Mouse (Mus musculus): ENCODE data around the gene Klk1b11. TPM values are rescaled to one million over a fixed set of nuclear protein-coding genes. Genes with fewer than 3 reads are reported as not detected.
"Not testable (repeated sequence)": the region's sequence is repeated elsewhere in the genome, so short reads cannot be mapped to it uniquely, and the experiment has no call there.

Klk1b11 gene
- polyA plus RNA-seq, 1 experiment = not detected

DNA sequence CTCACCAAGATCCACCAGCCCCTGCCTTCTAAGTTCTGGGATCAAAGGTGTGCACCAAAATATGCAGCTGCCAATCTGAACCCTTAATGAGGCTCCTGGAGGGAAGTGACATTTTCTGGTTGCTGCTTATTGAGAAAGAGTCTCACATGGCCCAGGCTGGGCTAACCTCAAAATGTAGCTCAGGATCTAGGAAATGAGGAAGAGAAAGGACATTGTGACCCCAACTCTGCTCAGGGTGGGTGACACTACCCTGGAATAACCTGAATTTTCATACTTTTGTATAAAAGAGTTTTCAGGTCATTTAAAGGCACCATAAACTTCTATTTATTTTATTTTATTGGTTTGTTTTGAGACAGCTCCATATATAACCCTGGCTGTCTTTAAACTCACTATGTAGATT is 10.0 kb upstream of the Klk1b11 start:
- TF ChIP-seq MAX (IDR thresholded peaks at IDR 0.05) (no peak), USF1 (IDR thresholded peaks at IDR 0.05; ENCODE audit: low read depth) (no peak)
- Histone ChIP-seq H3K79me2 (ENCODE audit: control insufficient read depth, insufficient read depth) (no peaks in the 10 kb centered on the region), H3ac (ENCODE audit: control insufficient read depth, insufficient read length, low read depth) (no peak overlapping the region), H3K36me3 (ENCODE audit: control insufficient read depth, insufficient read depth) (no peaks in the 10 kb centered on the region), H3K27me3 (ENCODE audit: control insufficient read depth, insufficient read depth, insufficient read length) (no peaks in the 10 kb centered on the region), H3K4me3 (ENCODE audit: insufficient read depth, poor library complexity, severe bottlenecking) (no peak overlapping the region), H3K79me3 (ENCODE audit: low read depth) (no peaks in the 10 kb centered on the region)

DNA sequence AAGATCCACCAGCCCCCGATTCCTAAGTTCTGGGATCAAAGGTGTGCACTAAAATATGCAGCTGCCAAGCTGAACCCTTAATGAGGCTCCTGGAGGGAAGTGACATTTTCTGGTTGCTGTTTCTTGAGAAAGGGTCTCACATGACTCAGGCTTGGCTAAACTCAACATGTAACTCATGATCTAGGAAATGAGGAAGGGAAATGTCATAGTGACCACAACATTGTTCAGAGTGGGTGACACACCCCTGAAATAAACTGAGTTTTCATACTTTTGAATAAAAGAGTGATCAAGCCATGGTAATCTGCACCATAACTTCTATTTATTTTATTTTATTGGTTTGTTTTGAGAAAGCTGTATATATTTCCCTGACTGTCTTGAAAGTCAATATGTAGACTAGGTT is 856 bp upstream of the Klk1b11 start:
- not testable (repeated sequence) for H3K36me3 ChIP-seq (ENCODE audit: control insufficient read depth, insufficient read depth); H3K79me2 ChIP-seq (ENCODE audit: control insufficient read depth, insufficient read depth); H3K79me3 ChIP-seq (ENCODE audit: low read depth); H3ac ChIP-seq (ENCODE audit: control insufficient read depth, insufficient read length, low read depth); H3K4me3 ChIP-seq (ENCODE audit: insufficient read depth, poor library complexity, severe bottlenecking); H3K27me3 ChIP-seq (ENCODE audit: control insufficient read depth, insufficient read depth, insufficient read length)

DNA sequence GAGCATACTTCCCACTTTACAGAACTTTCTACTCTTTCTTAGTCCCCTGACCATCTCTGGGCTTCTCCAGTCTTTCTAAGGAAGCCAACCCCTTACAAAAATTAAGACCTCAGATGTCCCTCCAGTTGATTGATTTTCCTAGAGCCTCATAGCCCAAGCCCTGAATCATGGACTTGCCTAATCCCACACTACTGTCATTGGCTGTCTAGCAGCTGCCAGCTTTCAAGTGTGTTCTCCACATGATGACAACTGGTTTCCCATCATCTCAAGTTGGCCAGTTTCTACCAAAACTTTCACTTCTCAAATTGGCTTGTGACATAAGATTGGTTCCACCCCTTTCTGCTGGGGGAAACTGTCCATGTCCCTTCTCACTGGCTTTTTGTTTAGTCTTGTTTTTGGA is 9.2 kb downstream of the Klk1b11 start:
- TF ChIP-seq CTCF (IDR thresholded peaks at IDR 0.05; ENCODE audit: control insufficient read depth, insufficient read depth, insufficient read length) (no peak), FOSL1 (IDR thresholded peaks at IDR 0.05; ENCODE audit: insufficient read depth, low read length, poor library complexity, severe bottlenecking) (no peak), MYOG (IDR thresholded peaks at IDR 0.05; ENCODE audit: control insufficient read depth, extremely low read depth, insufficient read length) (no peak), USF1 (IDR thresholded peaks at IDR 0.05; ENCODE audit: low read depth) (no peak), CEBPB (IDR thresholded peaks at IDR 0.05; ENCODE audit: low read depth) (no peak), MYOD1 (IDR thresholded peaks at IDR 0.05; ENCODE audit: control insufficient read depth, insufficient read length, low read depth) (no peak), MAX (IDR thresholded peaks at IDR 0.05) (no peak)
- H3K4me3 ChIP-seq (ENCODE audit: insufficient read depth, poor library complexity, severe bottlenecking) = no peak overlapping the region
- H3K36me3 ChIP-seq (ENCODE audit: control insufficient read depth, insufficient read depth) = no peaks in the 10 kb centered on the region
- no peaks in the 10 kb centered on the region for H3K79me2 ChIP-seq (ENCODE audit: control insufficient read depth, insufficient read depth)
- no peak overlapping the region for H3ac ChIP-seq (ENCODE audit: control insufficient read depth, insufficient read length, low read depth)
- no peaks in the 10 kb centered on the region for H3K27me3 ChIP-seq (ENCODE audit: control insufficient read depth, insufficient read depth, insufficient read length)
- H3K79me3 ChIP-seq (ENCODE audit: low read depth) = no peaks in the 10 kb centered on the region

- H3K36me3 ChIP-seq (ENCODE audit: control insufficient read depth, insufficient read depth); H3K79me2 ChIP-seq (ENCODE audit: control insufficient read depth, insufficient read depth); H3ac ChIP-seq (ENCODE audit: control insufficient read depth, insufficient read length, low read depth); H3K4me3 ChIP-seq (ENCODE audit: insufficient read depth, poor library complexity, severe bottlenecking); H3K79me3 ChIP-seq (ENCODE audit: low read depth); H3K27me3 ChIP-seq (ENCODE audit: control insufficient read depth, insufficient read depth, insufficient read length): not testable (repeated sequence)
Observed at GRCm38 (mm10) chr7:44011868-44012267, 16.2 kb downstream of the Klk1b11 start, which contains the start of gene Klk1b26. Klk1b26 (plus strand) TSS chr7:44012168.

GRCm38 (mm10) chr7:44014666-44015065 is 19.0 kb downstream of the Klk1b11 start:
- H3K4me3 ChIP-seq (ENCODE audit: insufficient read depth, poor library complexity, severe bottlenecking); H3K36me3 ChIP-seq (ENCODE audit: control insufficient read depth, insufficient read depth); H3K79me3 ChIP-seq (ENCODE audit: low read depth); H3K27me3 ChIP-seq (ENCODE audit: control insufficient read depth, insufficient read depth, insufficient read length); H3ac ChIP-seq (ENCODE audit: control insufficient read depth, insufficient read length, low read depth); H3K79me2 ChIP-seq (ENCODE audit: control insufficient read depth, insufficient read depth): not testable (repeated sequence)

GRCm38 (mm10) chr7:44015071-44015470 is 19.4 kb downstream of the Klk1b11 start:
- TF ChIP-seq MYOG (IDR thresholded peaks at IDR 0.05; ENCODE audit: control insufficient read depth, extremely low read depth, insufficient read length) (no peak), CTCF (IDR thresholded peaks at IDR 0.05; ENCODE audit: control insufficient read depth, insufficient read depth, insufficient read length) (no peak), MAX (IDR thresholded peaks at IDR 0.05) (no peak), MYOD1 (IDR thresholded peaks at IDR 0.05; ENCODE audit: control insufficient read depth, insufficient read length, low read depth) (no peak), CEBPB (IDR thresholded peaks at IDR 0.05; ENCODE audit: low read depth) (no peak), FOSL1 (IDR thresholded peaks at IDR 0.05; ENCODE audit: insufficient read depth, low read length, poor library complexity, severe bottlenecking) (no peak), USF1 (IDR thresholded peaks at IDR 0.05; ENCODE audit: low read depth) (no peak)
- Histone ChIP-seq H3K36me3 (ENCODE audit: control insufficient read depth, insufficient read depth) (no peaks in the 10 kb centered on the region), H3ac (ENCODE audit: control insufficient read depth, insufficient read length, low read depth) (no peak overlapping the region), H3K79me3 (ENCODE audit: low read depth) (no peaks in the 10 kb centered on the region), H3K79me2 (ENCODE audit: control insufficient read depth, insufficient read depth) (no peaks in the 10 kb centered on the region), H3K27me3 (ENCODE audit: control insufficient read depth, insufficient read depth, insufficient read length) (no peaks in the 10 kb centered on the region), H3K4me3 (ENCODE audit: insufficient read depth, poor library complexity, severe bottlenecking) (no peak overlapping the region)

Other genes starting within 250 kb of the Klk1b11 start
- gene Klk12, start 227.0 kb upstream of the Klk1b11 start, polyA plus RNA-seq (2012; fragmentation: generic; extraction: Trizol) = not detected
- gene Klk11, start 221.3 kb upstream of the Klk1b11 start, polyA plus RNA-seq (2012; fragmentation: generic; extraction: Trizol) = not detected
- 2.1 TPM for gene Klk10, start 214.8 kb upstream of the Klk1b11 start, polyA plus RNA-seq (2012; fragmentation: generic; extraction: Trizol)
- gene Klk9, start 204.0 kb upstream of the Klk1b11 start, polyA plus RNA-seq (2012; fragmentation: generic; extraction: Trizol) = 0.16 TPM
- 0.36 TPM for gene Klk8, start 198.3 kb upstream of the Klk1b11 start, polyA plus RNA-seq (2012; fragmentation: generic; extraction: Trizol)
- not detected for gene Klk7, start 184.6 kb upstream of the Klk1b11 start, polyA plus RNA-seq (2012; fragmentation: generic; extraction: Trizol)
- 1.1 TPM for gene Klk6, start 171.4 kb upstream of the Klk1b11 start, polyA plus RNA-seq (2012; fragmentation: generic; extraction: Trizol)
- not detected for gene Klk5, start 153.9 kb upstream of the Klk1b11 start, polyA plus RNA-seq (2012; fragmentation: generic; extraction: Trizol)
- gene Klk4, start 114.7 kb upstream of the Klk1b11 start, polyA plus RNA-seq (2012; fragmentation: generic; extraction: Trizol) = not detected
- gene Klk15, start 62.1 kb upstream of the Klk1b11 start, polyA plus RNA-seq (2012; fragmentation: generic; extraction: Trizol) = not detected
- not detected for gene Klk1b8, start 45.2 kb upstream of the Klk1b11 start, polyA plus RNA-seq (2012; fragmentation: generic; extraction: Trizol)
- gene Klk1b1, start 29.1 kb upstream of the Klk1b11 start, polyA plus RNA-seq (2012; fragmentation: generic; extraction: Trizol) = not detected
- gene Klk1b9, start 19.8 kb upstream of the Klk1b11 start, polyA plus RNA-seq (2012; fragmentation: generic; extraction: Trizol) = not detected
- gene Klk1b26, start 16.3 kb downstream of the Klk1b11 start, polyA plus RNA-seq (2012; fragmentation: generic; extraction: Trizol) = not detected
- gene Klk1b27, start 56.4 kb downstream of the Klk1b11 start, polyA plus RNA-seq (2012; fragmentation: generic; extraction: Trizol) = not detected
- not detected for gene Klk1b21, start 106.5 kb downstream of the Klk1b11 start, polyA plus RNA-seq (2012; fragmentation: generic; extraction: Trizol)
- 0.19 TPM for gene Klk1b22, start 116.8 kb downstream of the Klk1b11 start, polyA plus RNA-seq (2012; fragmentation: generic; extraction: Trizol)
- not detected for gene Klk1b16, start 140.9 kb downstream of the Klk1b11 start, polyA plus RNA-seq (2012; fragmentation: generic; extraction: Trizol)
- gene Klk1b24, start 192.4 kb downstream of the Klk1b11 start, polyA plus RNA-seq (2012; fragmentation: generic; extraction: Trizol) = not detected
- gene Klk1b3, start 202.3 kb downstream of the Klk1b11 start, polyA plus RNA-seq (2012; fragmentation: generic; extraction: Trizol) = not detected
- not detected for gene Klk1b4, start 211.6 kb downstream of the Klk1b11 start, polyA plus RNA-seq (2012; fragmentation: generic; extraction: Trizol)
- gene Klk1b5, start 220.1 kb downstream of the Klk1b11 start, polyA plus RNA-seq (2012; fragmentation: generic; extraction: Trizol) = not detected
- gene Klk1, start 229.5 kb downstream of the Klk1b11 start, polyA plus RNA-seq (2012; fragmentation: generic; extraction: Trizol) = not detected
- gene Gm36864, start 240.3 kb downstream of the Klk1b11 start, polyA plus RNA-seq (2012; fragmentation: generic; extraction: Trizol) = 0.06 TPM